ENCODE assay signal across 1 mouse cellular context in genomic region chr17:15431021-15431514, GRCm38 (mm10).
TF ChIP-seq lines count a peak whose summit lies in the region.

No protein-coding gene starts in this region.

TF ChIP-seq in CH12.LX, 34 proteins besides CTCF, POLR2A, EP300 and RAD21 (continued from another document):
- TF ChIP-seq TCF12 (IDR thresholded peaks at IDR 0.05; ENCODE audit: low read depth, low read length) = no peak
- TF ChIP-seq POLR2AphosphoS2 (IDR thresholded peaks at IDR 0.05; ENCODE audit: low read depth, low read length) = no peak
